Mouse (Mus musculus) CH12.LX (cell line): ENCODE results near the gene Asns. TPM values are rescaled to one million over a fixed set of nuclear protein-coding genes. Genes with fewer than 3 reads are reported as not detected.

Experiments
- DNase-seq: peaks from one replicate; pipeline ENCODE4 v3.0.0-alpha.2; 2013; ENCODE audit errors: extremely low read depth
- H3K27ac ChIP-seq: 2 replicates; pipeline ENCODE4 v1.5.1; 2012; ENCODE audit warnings: low read depth, mild to moderate bottlenecking, control low read depth, moderate library complexity; ENCODE audit not compliant: insufficient read depth
- H3K27me3 ChIP-seq: replicated peaks from 2 replicates; pipeline ENCODE3; 2012; ENCODE audit warnings: inconsistent platforms
- H3K36me3 ChIP-seq, 2 experiments: replicated peaks in 1 of 2; 2 replicates each; pipeline versions ENCODE3 to v1.6.1; 2012; ENCODE audit warnings: inconsistent platforms in 1 of 2, low read length in 1 of 2, mild to moderate bottlenecking in 1 of 2, mixed read lengths in 1 of 2, moderate library complexity in 1 of 2; ENCODE audit not compliant: control insufficient read depth in 1 of 2, insufficient read depth in 1 of 2
- H3K4me1 ChIP-seq, 2 experiments: 2 replicates each; pipeline ENCODE4 v1.6.1; 2012; ENCODE audit warnings: inconsistent platforms in 1 of 2, moderate library complexity in 1 of 2; ENCODE audit not compliant: insufficient read depth in 2 of 2, control insufficient read depth in 1 of 2
- H3K4me2 ChIP-seq: 2 replicates; pipeline ENCODE4 v1.6.1; 2012; ENCODE audit warnings: low read depth, mild to moderate bottlenecking, control low read depth; ENCODE audit not compliant: poor library complexity, insufficient read depth, severe bottlenecking
- H3K4me3 ChIP-seq, 3 experiments: fragments of 150-350 bp in 1 of 3; sonication (generic) in 1 of 3; replicated peaks in 1 of 3; 2 replicates each; pipeline versions ENCODE3 to v1.5.1; 2011 to 2012; ENCODE audit warnings: low read depth in 2 of 3, low read length in 2 of 3, mild to moderate bottlenecking in 2 of 3, moderate library complexity in 2 of 3, control low read depth in 1 of 3, improper control_type of control experiment in 1 of 3, inconsistent platforms in 1 of 3, mixed read lengths in 1 of 3; ENCODE audit not compliant: poor library complexity in 1 of 3
- H3K79me2 ChIP-seq: replicated peaks from 2 replicates; pipeline ENCODE4 v1.6.1; 2012; ENCODE audit warnings: mild to moderate bottlenecking, moderate library complexity; ENCODE audit not compliant: control insufficient read depth, poor library complexity, insufficient read depth, severe bottlenecking; ENCODE audit errors: extremely low read depth
- H3K9ac ChIP-seq: 2 replicates; pipeline ENCODE4 v1.6.1; 2012; ENCODE audit warnings: low read depth, mild to moderate bottlenecking, control low read depth, moderate library complexity; ENCODE audit not compliant: insufficient read depth
- H3K9me3 ChIP-seq: replicated peaks from 2 replicates; pipeline ENCODE3; 2012; ENCODE audit warnings: low read length, inconsistent platforms, mixed read lengths
- BHLHE40 ChIP-seq: IDR thresholded peaks from 2 replicates; pipeline ENCODE4 v1.6.1; 2011; ENCODE audit warnings: mild to moderate bottlenecking, low read depth, low read length, improper control_type of control experiment
- CHD1 ChIP-seq: IDR thresholded peaks from 2 replicates; pipeline ENCODE4 v1.6.1; 2012; ENCODE audit warnings: low read depth, low read length, improper control_type of control experiment, inconsistent platforms
- CHD2 ChIP-seq: IDR thresholded peaks from 2 replicates; pipeline ENCODE4 v1.6.1; 2011; ENCODE audit warnings: low read length, improper control_type of control experiment
- CTCF ChIP-seq, 2 experiments: IDR thresholded peaks in 1 of 2; conservative IDR thresholded peaks in 1 of 2; 2 replicates each; pipeline ENCODE4 v1.5.1; 2011 to 2012; ENCODE audit warnings: low read depth in 2 of 2, low read length in 2 of 2, improper control_type of control experiment in 1 of 2, inconsistent platforms in 1 of 2, mild to moderate bottlenecking in 1 of 2, moderate library complexity in 1 of 2
- E2F4 ChIP-seq: IDR thresholded peaks from 2 replicates; pipeline ENCODE4 v1.6.1; 2011; ENCODE audit warnings: low read depth, low read length, improper control_type of control experiment; ENCODE audit not compliant: insufficient replicate concordance
- ELF1 ChIP-seq: IDR thresholded peaks from 2 replicates; pipeline ENCODE4 v1.6.1; 2014; ENCODE audit warnings: low read depth, mild to moderate bottlenecking, inconsistent platforms, low read length, improper control_type of control experiment
- EP300 ChIP-seq: IDR thresholded peaks from 2 replicates; pipeline ENCODE4 v1.6.1; 2011; ENCODE audit warnings: low read length, improper control_type of control experiment
- JUN ChIP-seq: IDR thresholded peaks from 2 replicates; pipeline ENCODE4 v1.6.1; 2011; ENCODE audit warnings: low read depth, mild to moderate bottlenecking, low read length, improper control_type of control experiment, moderate library complexity; ENCODE audit not compliant: insufficient read depth
- MAFK ChIP-seq: IDR thresholded peaks from 2 replicates; pipeline ENCODE4 v1.6.1; 2011; ENCODE audit warnings: low read length, improper control_type of control experiment; ENCODE audit not compliant: insufficient replicate concordance
- MEF2A ChIP-seq: IDR thresholded peaks from 2 replicates; pipeline ENCODE4 v1.6.1; 2014; ENCODE audit warnings: low read depth, mild to moderate bottlenecking, inconsistent platforms, low read length, improper control_type of control experiment, borderline replicate concordance
- MXI1 ChIP-seq: IDR thresholded peaks from 2 replicates; pipeline ENCODE4 v1.6.1; 2011; ENCODE audit warnings: mild to moderate bottlenecking, low read depth, low read length, improper control_type of control experiment
- MYC ChIP-seq: IDR thresholded peaks from 2 replicates; pipeline ENCODE4 v1.6.1; 2011; ENCODE audit warnings: low read depth, mild to moderate bottlenecking, improper control_type of control experiment, low read length
- NELFE ChIP-seq: IDR thresholded peaks from 2 replicates; pipeline ENCODE4 v1.6.1; 2011; ENCODE audit warnings: low read depth, low read length, improper control_type of control experiment
- NRF1 ChIP-seq: IDR thresholded peaks from 2 replicates; pipeline ENCODE4 v1.6.1; 2014; ENCODE audit warnings: low read depth, mild to moderate bottlenecking, inconsistent platforms, low read length, improper control_type of control experiment, moderate library complexity
- PAX5 ChIP-seq: IDR thresholded peaks from 2 replicates; pipeline ENCODE4 v1.6.1; 2012; ENCODE audit warnings: low read length, inconsistent platforms, mixed read lengths
- POLR2AphosphoS2 ChIP-seq: IDR thresholded peaks from 2 replicates; pipeline ENCODE4 v1.6.1; 2011; ENCODE audit warnings: low read depth, low read length, improper control_type of control experiment
- RAD21 ChIP-seq: IDR thresholded peaks from 2 replicates; pipeline ENCODE4 v1.6.1; 2011; ENCODE audit warnings: low read depth, mild to moderate bottlenecking, low read length, improper control_type of control experiment, moderate library complexity
- SMC3 ChIP-seq: IDR thresholded peaks from 2 replicates; pipeline ENCODE4 v1.6.1; 2011; ENCODE audit warnings: low read depth, low read length, improper control_type of control experiment
- TBP ChIP-seq: conservative IDR thresholded peaks from 2 replicates; pipeline ENCODE4 v1.6.1; 2011; ENCODE audit warnings: low read depth, low read length, improper control_type of control experiment
- ZC3H11A ChIP-seq: IDR thresholded peaks from 2 replicates; pipeline ENCODE4 v1.6.1; 2012; ENCODE audit warnings: low read depth, mild to moderate bottlenecking, inconsistent platforms, low read length, improper control_type of control experiment
- ZMIZ1 ChIP-seq: IDR thresholded peaks from 2 replicates; pipeline ENCODE4 v1.6.1; 2012; ENCODE audit warnings: low read depth, mild to moderate bottlenecking, inconsistent platforms, low read length, improper control_type of control experiment
- dilution Hi-C: fragments of 300-500 bp; cut with MboI; formaldehyde crosslinking; loops from 2 replicates; pipeline ENCODE4 v1.14.3; 2020; ENCODE audit warnings: low sequenced_read_pairs; ENCODE audit not compliant: extremely low pct_unique_long_range_greater_than_20kb, extremely low pct_ligation_motif_present
- in situ Hi-C: fragments of 300-500 bp; cut with MboI; formaldehyde crosslinking; loops from 3 replicates; pipeline ENCODE4 v1.14.3; 2019; ENCODE audit warnings: low sequenced_read_pairs, low pct_ligation_motif_present, low pct_unique_long_range_greater_than_20kb, mixed read lengths
- polyA plus RNA-seq: library from polyadenylated mRNA; unstranded; fragments of >175 nt; gene quantifications from 2 replicates; pipeline ENCODE4 v1.2.1, GENCODE M21; 2012; ENCODE audit warnings: low read depth; ENCODE audit not compliant: insufficient read length
- total RNA-seq, 2 experiments: library from RNA; depleted of rRNA; stranded (reverse); fragments of 300-350 nt in 1 of 2; fragments of >200 nt in 1 of 2; gene quantifications; 2 replicates each; pipeline ENCODE4 v1.2.3; 2012 to 2014

Asns gene
- total and polyA plus RNA-seq, 3 experiments: not detected

DNA sequence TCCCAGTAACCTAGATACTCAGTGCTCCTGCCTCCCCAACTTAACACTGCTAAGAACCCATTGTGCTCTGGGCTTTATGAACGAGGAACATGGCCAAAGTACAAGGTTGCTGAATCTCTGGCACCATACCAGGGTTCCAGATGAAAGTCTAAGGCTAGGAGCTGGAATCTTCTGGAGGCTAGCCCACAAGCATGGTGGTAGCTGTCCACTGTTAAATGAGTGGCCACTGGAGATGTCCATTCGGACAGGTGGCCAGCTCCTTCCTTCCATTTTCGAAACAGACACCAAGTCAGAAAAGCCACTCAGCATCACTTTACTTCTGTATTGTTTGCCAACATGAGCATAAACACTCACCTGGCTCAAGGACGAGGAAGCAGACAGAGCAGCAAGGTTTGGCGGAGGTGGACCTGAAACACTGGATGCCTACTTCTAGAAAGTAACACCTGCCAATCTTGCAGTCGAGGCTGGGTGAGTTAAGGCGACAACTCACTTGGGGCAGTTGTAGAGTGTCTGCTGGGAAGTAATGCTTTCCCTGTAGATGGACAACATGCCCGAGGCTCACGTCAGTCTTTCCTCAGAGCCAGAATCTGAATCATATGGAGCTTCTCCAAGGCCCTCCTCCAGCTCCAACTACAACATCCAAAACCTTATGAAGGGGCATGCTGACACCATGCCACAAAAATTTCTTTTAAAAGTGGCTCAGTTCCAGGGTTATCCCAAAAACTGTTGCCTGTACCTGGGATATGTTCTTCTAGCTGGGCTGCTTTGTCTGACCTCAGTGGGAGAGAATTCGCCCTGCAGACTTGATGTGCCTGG lies 20.4 kb downstream of the Asns start:
- DNase-seq: no peak
- in situ Hi-C loops: loop anchor here (25.0 kb wide), 1 partner anchor 735 kb away; no protein-coding TSS in a partner anchor
- TF ChIP-seq SMC3 (no peak), MEF2A (no peak), ELF1 (no peak), NRF1 (no peak), TBP (no peak), ZC3H11A (no peak), E2F4 (no peak)

DNA sequence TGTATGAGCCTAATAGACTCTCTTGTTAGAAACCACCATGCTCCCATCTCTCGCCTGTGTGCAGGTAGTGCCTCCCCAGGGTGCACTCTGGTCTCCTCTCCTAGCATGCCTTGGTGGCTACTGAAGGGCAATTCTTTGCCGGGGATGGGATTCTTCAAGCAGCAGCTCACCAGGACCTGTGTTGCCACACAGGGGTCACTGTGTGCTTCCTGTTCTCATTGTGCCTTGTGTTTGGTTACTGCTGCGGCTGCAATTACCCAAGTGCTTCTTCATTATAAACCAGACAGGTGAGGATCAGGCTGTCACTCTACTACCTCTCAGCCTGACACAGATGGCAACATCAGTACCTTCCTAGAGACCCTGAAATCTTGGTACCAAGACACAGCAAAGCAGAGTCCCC lies 21.6 kb downstream of the Asns start:
- Histone ChIP-seq H3K27me3 (no peaks in the 10 kb centered on the region), H3K4me1 (peaks cover 0 to 4% of the 10 kb centered on the region in 2 experiments; a peak in 2 of 4 replicates), H3K4me3 (no peak overlapping the region), H3K36me3 (no peaks in the 10 kb centered on the region), H3K9me3 (no peaks in the 10 kb centered on the region), H3K4me2 (no peak overlapping the region), H3K27ac (no peak overlapping the region), H3K79me2 (no peaks in the 10 kb centered on the region), H3K9ac (no peak overlapping the region)
- TF ChIP-seq ELF1: no peak
- TF ChIP-seq MYC: no peak
- TF ChIP-seq PAX5: no peak
- dilution Hi-C loops: no loop called here
- DNase-seq: no peak
- in situ Hi-C loops: loop anchor here (25.0 kb wide), 1 partner anchor 734 kb away; no protein-coding TSS in a partner anchor

More for the DNA sequence above, 20.4 kb downstream of the Asns start:
- no peak overlapping the region for H3K27ac ChIP-seq
- H3K79me2 ChIP-seq: no peaks in the 10 kb centered on the region
- H3K36me3 ChIP-seq: no peaks in the 10 kb centered on the region
- H3K4me2 ChIP-seq: no peak overlapping the region
- peaks cover 0 to 13% of the 10 kb centered on the region in 2 experiments; a peak in 2 of 4 replicates for H3K4me1 ChIP-seq
- no peaks in the 10 kb centered on the region for H3K9me3 ChIP-seq
- H3K9ac ChIP-seq: no peak overlapping the region
- H3K4me3 ChIP-seq: no peak overlapping the region
- dilution Hi-C loops: no loop called here
- no peaks in the 10 kb centered on the region for H3K27me3 ChIP-seq

DNA sequence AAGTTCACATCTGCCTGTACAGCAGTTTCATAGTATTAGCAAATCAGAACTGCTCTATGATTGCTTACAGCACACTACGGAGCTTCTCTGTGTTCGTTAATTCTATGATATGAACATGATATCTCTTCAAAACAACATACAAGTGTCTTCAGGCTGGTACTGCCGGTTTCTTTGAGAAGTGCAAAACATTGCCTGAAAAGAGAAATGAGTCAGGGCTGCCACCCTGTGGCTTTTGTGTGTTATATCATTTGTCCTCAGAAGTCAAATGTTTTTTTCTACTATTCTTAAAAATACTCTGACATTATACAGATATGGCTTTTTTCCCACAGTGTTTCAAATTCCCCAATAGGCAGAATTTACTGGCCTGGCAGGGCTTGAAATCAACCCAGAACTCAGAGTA lies 22.5 kb downstream of the Asns start:
- dilution Hi-C loops: no loop called here
- in situ Hi-C loops: loop anchor here (25.0 kb wide), 1 partner anchor 733 kb away; no protein-coding TSS in a partner anchor
- no peaks in the 10 kb centered on the region for H3K27me3 ChIP-seq
- no peaks in the 10 kb centered on the region; a peak in 1 of 4 replicates for H3K4me1 ChIP-seq
- TF ChIP-seq ZMIZ1: no peak
- no peak for TF ChIP-seq MAFK
- TF ChIP-seq CHD2: no peak
- no peak for TF ChIP-seq NELFE
- TF ChIP-seq MEF2A: no peak
- TF ChIP-seq PAX5: no peak
- no peak for TF ChIP-seq CHD1
- TF ChIP-seq BHLHE40: no peak
- no peak for TF ChIP-seq MXI1
- TF ChIP-seq CTCF (conservative IDR thresholded peaks at IDR 0.05 in 1 of 2, IDR thresholded peaks at IDR 0.05 in 1 of 2; ENCODE audit: low read depth in 2 of 2, low read length in 2 of 2): peak in 1 of 2 experiments; percentile 67; a peak in 2 of 4 replicates
- TF ChIP-seq ZC3H11A: no peak
- no peak for TF ChIP-seq EP300
- TF ChIP-seq POLR2AphosphoS2: no peak
- TF ChIP-seq RAD21: peak; percentile 68
- TF ChIP-seq JUN: no peak
- TF ChIP-seq SMC3: peak; percentile 43
- TF ChIP-seq, all 38 proteins: peak for 3
- DNase-seq: peak; percentile 27
- Histone ChIP-seq H3K27ac (no peak overlapping the region), H3K4me2 (no peak overlapping the region; the same call in 1 of the 2 replicates), H3K36me3 (no peaks in the 10 kb centered on the region), H3K9me3 (no peaks in the 10 kb centered on the region), H3K4me3 (no peak overlapping the region), H3K9ac (no peak overlapping the region), H3K79me2 (no peaks in the 10 kb centered on the region)
